Mouse (Mus musculus) cerebral cortex, adult 2 months (tissue): Measurements from ENCODE around the gene Il11.

Experiments used
- WGBS: fragments of 180-500 bp; shearing (Covaris S2); methylation state at CpG from one replicate; pipeline ENCODE4 v1.1.7; 2018; 5-methylcytosine and 5-hydroxymethylcytosine counted together

The Il11 gene

GRCm38 (mm10) chr7:4783667-4784268, 1.1 kb upstream of the Il11 start:
- WGBS, result 54% methylated on average over 14 of the region's 14 CpGs

- WGBS, result 77% methylated on average over 3 of the region's 3 CpGs
Observed at GRCm38 (mm10) chr7:4782130-4782529, 529 bp downstream of the Il11 start.

GRCm38 (mm10) chr7:4779921-4780320, 2.7 kb downstream of the Il11 start:
- WGBS, result 46% methylated on average over 5 of the region's 5 CpGs

GRCm38 (mm10) chr7:4777851-4778637, 4.6 kb downstream of the Il11 start:
- 9% methylated on average over 17 of the region's 20 CpGs for WGBS

- 3% methylated on average over 55 of the region's 56 CpGs for WGBS
Observed at GRCm38 (mm10) chr7:4776861-4777830, 5.5 kb downstream of the Il11 start.

- WGBS, result 60% methylated on average over 10 of the region's 10 CpGs
Observed at GRCm38 (mm10) chr7:4776131-4776530, 6.5 kb downstream of the Il11 start.

GRCm38 (mm10) chr7:4771202-4771601, 11.5 kb downstream of the Il11 start, which contains the start of gene Fam71e2:
TSS of gene Fam71e2 (minus strand) at chr7:4771302.
- WGBS, result 80% methylated on average over 5 of the region's 5 CpGs

GRCm38 (mm10) chr7:4764946-4765710, 17.5 kb downstream of the Il11 start:
- WGBS, result 43% methylated on average over 4 of the region's 4 CpGs

GRCm38 (mm10) chr7:4759670-4760069, 23.0 kb downstream of the Il11 start:
- WGBS, result 57% methylated on average over 1 of the region's 1 CpGs

- WGBS, result 11% methylated on average over 24 of the region's 24 CpGs
Observed at GRCm38 (mm10) chr7:4752821-4753570, 29.7 kb downstream of the Il11 start, which contains the start of gene Cox6b2. TSS of gene Cox6b2 (minus strand) at chr7:4753094.

- WGBS, result 4% methylated on average over 30 of the region's 30 CpGs
Observed at GRCm38 (mm10) chr7:4751971-4752820, 30.5 kb downstream of the Il11 start.

GRCm38 (mm10) chr7:4749169-4749568, 33.5 kb downstream of the Il11 start:
- WGBS, result 95% methylated on average over 2 of the region's 2 CpGs

GRCm38 (mm10) chr7:4748321-4748720, 34.3 kb downstream of the Il11 start:
- WGBS, result 86% methylated on average over 4 of the region's 4 CpGs

- 82% methylated on average over 9 of the region's 9 CpGs for WGBS
Observed at GRCm38 (mm10) chr7:4747156-4747899, 35.3 kb downstream of the Il11 start.

- WGBS, result 91% methylated on average over 22 of the region's 22 CpGs
Observed at GRCm38 (mm10) chr7:4746326-4746980, 36.2 kb downstream of the Il11 start.

- WGBS, result 98% methylated on average over 6 of the region's 6 CpGs
Observed at GRCm38 (mm10) chr7:4744886-4745285, 37.8 kb downstream of the Il11 start.

GRCm38 (mm10) chr7:4743354-4743753, 39.3 kb downstream of the Il11 start:
- 74% methylated on average over 2 of the region's 2 CpGs for WGBS

- WGBS, result 88% methylated on average over 6 of the region's 6 CpGs
Observed at GRCm38 (mm10) chr7:4742482-4742819, 40.2 kb downstream of the Il11 start.
